Mouse (Mus musculus) E14TG2a.4 (cell line): Measurements from ENCODE around the gene Zfp131.

Experiments used
- H3K27me3 ChIP-seq: 2 replicates; pipeline ENCODE4 v1.6.1; 2014; ENCODE audit warnings: low read length, control low read depth; ENCODE audit not compliant: insufficient read depth
- H3K36me3 ChIP-seq: 2 replicates; pipeline ENCODE4 v1.6.1; 2014; ENCODE audit warnings: low read length, control low read depth; ENCODE audit not compliant: insufficient read depth
- H3K4me1 ChIP-seq: replicated peaks from 2 replicates; pipeline ENCODE4 v1.6.1; 2014; ENCODE audit warnings: low read depth, low read length, control low read depth
- H3K4me3 ChIP-seq: replicated peaks from 2 replicates; pipeline ENCODE4 v1.5.1; 2014; ENCODE audit warnings: mild to moderate bottlenecking, low read length
- H3K9me3 ChIP-seq: 2 replicates; pipeline ENCODE4 v1.6.1; 2014; ENCODE audit warnings: low read length, control low read depth
- CTCF ChIP-seq: conservative IDR thresholded peaks from 2 replicates; pipeline ENCODE4 v1.5.1; 2014; ENCODE audit warnings: low read length
- NANOG ChIP-seq: IDR thresholded peaks from 2 replicates; pipeline ENCODE4 v1.6.1; 2014; ENCODE audit warnings: borderline replicate concordance, low read length, mixed read lengths
- POU5F1 ChIP-seq: IDR thresholded peaks from 2 replicates; pipeline ENCODE4 v1.6.1; 2014; ENCODE audit warnings: low read length, borderline replicate concordance

Gene Zfp131

DNA sequence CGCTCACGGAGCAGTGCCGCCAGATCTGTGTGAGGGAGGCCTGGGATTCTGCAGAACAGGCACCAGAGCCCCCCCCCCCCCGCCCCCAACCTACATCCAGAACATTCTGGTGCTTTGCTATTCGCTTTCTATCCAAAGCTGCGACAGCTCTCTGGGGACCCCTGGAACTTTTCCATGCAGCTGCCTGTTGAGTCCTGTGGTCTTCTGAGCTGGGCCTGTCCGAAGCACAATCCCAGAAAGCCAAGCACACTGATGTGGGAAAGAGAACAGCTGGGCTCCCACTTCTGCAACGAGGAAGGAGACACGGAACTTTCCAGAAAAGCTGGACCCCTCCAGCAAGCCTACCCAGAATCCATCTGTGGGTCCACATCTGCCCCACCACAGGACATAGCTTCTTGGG is 19.3 kb upstream of the Zfp131 start:
- Histone ChIP-seq H3K9me3 (no peaks in the 10 kb centered on the region), H3K4me3 (no peak overlapping the region), H3K4me1 (no peaks in the 10 kb centered on the region), H3K36me3 (no peaks in the 10 kb centered on the region), H3K27me3 (peaks cover 26% of the 10 kb centered on the region)
- TF ChIP-seq NANOG (no peak), POU5F1 (no peak), CTCF (no peak)

DNA sequence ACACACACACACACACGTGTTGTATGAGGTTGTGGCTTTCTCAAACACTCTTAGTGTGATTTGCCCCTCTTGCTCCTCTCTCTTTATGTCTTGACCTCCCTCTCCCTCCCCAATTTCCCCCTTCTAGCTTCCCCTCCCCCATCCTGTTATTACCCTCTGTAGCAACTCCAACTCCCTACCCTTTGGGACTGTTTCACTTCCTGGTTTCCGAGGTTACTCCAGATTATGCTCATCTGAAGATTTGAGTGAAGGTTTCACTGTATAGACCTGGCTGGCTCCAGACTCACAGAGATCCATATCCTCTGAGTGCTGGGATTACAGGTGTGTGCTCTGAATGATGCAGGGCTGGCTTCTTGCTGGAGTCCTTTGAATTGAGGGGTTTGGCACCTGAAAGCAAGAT is 18.2 kb upstream of the Zfp131 start:
- no peaks in the 10 kb centered on the region for H3K36me3 ChIP-seq
- H3K4me3 ChIP-seq: no peak overlapping the region
- H3K9me3 ChIP-seq: no peaks in the 10 kb centered on the region
- H3K4me1 ChIP-seq: no peaks in the 10 kb centered on the region
- peaks cover 19% of the 10 kb centered on the region for H3K27me3 ChIP-seq
- TF ChIP-seq POU5F1 (no peak), NANOG (no peak), CTCF (no peak)

DNA sequence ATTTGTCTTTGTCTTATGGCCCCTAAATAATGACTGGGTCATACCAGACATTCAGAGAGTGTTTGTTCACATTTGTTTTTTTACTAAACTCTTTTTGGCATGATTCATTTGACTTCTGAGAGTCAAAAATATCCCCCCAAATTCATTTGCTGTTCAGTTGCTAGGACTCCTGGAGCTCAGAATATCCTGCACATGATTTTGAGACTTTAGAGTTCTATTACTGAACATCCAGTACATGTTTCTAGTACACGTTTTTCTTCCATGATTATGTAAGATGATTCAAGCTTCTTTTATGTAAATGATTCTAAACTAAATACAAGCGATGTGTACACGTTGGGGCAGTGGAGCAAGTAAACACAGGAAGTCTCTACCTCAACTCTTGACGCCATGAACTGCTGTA is 7.0 kb upstream of the Zfp131 start:
- Histone ChIP-seq H3K27me3 (peaks cover 5% of the 10 kb centered on the region; the same call in 1 of the 2 replicates), H3K36me3 (no peaks in the 10 kb centered on the region), H3K9me3 (no peaks in the 10 kb centered on the region), H3K4me3 (no peak overlapping the region), H3K4me1 (no peaks in the 10 kb centered on the region)
- TF ChIP-seq CTCF: no peak
- no peak for TF ChIP-seq NANOG

DNA sequence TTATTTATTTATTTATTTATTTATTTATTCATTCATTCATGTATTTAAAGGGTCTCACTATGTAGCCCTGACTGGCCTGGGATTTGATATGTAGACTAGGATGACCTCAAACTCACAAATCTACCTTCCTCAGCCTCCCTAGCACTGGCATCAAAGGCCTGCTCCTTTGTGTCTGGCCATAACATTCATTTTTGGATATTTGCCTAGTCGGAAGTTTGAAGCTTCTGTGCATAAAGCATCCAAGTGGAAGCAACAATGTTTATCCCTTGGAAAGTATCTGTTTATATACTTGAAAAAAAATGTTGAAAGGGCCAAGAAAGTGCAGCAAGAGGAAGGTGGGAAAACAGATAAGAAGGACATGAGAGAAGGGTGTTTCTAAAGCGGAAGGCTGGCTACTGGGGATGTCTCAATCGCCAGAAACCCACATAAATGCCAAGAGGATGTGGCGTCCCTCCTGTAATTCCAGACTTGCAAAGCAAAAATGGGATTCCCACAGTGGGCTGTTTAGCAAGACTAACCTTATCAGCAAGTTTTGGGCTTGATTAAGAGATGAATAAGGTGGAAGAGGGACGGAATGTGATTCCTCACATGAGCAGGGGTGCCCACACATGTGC is 2.2 kb upstream of the Zfp131 start:
- Histone ChIP-seq H3K4me3 (no peak overlapping the region), H3K9me3 (no peaks in the 10 kb centered on the region), H3K27me3 (peaks cover 5% of the 10 kb centered on the region; the same call in 1 of the 2 replicates), H3K36me3 (peaks cover 9% of the 10 kb centered on the region), H3K4me1 (peaks cover 17% of the 10 kb centered on the region)
- TF ChIP-seq POU5F1 (no peak), NANOG (no peak), CTCF (no peak)

DNA sequence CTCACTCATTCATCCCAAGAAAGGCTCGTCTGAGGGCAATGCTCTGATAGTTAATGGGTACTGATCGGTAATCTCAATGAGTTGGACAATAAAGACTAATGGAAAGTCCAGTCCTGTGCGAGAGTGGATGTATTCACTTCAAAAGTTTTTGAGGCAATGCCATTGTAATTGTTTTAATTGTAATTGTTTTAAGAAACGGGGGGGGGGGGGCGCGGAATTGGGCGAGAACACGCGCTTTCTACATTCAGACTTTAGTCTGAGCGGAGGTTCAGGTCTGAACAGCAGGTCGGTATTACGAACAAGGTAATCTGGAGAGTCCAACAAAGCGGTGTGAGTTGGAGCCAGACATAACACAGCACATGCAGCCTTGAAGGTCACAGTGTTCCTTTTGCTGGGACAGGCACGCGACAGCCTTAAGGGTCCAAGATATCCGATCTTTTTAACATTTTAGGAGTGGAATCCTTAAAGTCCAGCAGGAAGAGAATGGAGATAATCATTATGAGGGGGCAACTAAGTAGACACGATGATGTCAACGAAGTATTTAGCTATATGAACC is 969 bp upstream of the Zfp131 start:
- no peak for TF ChIP-seq NANOG
- no peak for TF ChIP-seq CTCF
- TF ChIP-seq POU5F1: no peak
- Histone ChIP-seq H3K9me3 (no peaks in the 10 kb centered on the region), H3K36me3 (peaks cover 16% of the 10 kb centered on the region), H3K4me3 (peak overlapping the region; percentile 85), H3K4me1 (peaks cover 20% of the 10 kb centered on the region), H3K27me3 (peaks cover 5% of the 10 kb centered on the region; the same call in 1 of the 2 replicates)

DNA sequence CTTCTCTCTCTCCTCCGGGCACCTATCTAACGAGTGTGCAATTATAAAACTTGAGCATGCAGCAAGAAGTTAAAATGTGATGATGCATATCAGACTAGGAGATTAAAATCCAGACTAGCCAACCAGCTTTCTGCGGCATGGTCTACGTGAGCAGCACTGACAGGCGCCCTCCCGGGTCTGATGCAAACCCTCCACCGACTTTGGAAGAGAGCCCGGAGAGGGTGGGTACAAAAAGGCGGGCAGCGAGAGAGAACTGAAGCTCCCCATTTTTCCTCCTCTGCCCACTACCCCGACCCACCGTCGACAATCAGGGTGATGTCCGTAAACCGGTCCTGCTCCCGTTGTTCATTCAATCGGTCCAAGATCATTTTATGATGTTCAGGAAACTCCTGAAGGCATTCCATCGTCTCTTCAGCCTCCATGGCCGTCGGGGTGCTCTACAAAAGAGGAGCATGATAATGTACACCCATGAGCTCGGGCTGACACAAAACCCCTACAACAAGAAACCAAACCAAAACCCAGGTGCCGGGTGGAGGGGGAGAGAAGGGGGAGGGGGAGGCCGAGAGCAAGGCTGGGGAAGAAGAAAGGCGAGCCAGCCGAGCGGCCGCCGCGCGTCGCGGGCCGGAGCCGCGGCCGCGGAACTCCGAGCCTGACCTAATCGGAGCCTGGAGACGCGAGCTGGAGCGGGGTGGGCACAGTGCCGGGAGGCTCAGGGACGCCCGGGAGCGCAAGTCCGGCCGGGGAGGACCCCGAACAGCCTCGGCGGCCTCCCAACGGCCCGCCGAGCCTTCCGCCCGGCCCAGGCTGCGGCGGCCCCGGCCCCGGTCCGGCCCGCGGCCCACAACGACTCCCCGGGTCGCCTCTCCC is 605 bp downstream of the Zfp131 start:
- H3K27me3 ChIP-seq: peaks cover 5% of the 10 kb centered on the region; the same call in 1 of the 2 replicates
- H3K36me3 ChIP-seq: peaks cover 32% of the 10 kb centered on the region
- peaks cover 21% of the 10 kb centered on the region for H3K4me1 ChIP-seq
- TF ChIP-seq CTCF: no peak
- TF ChIP-seq POU5F1: no peak
- no peak for TF ChIP-seq NANOG
- peak overlapping the region; percentile 85 for H3K4me3 ChIP-seq
- no peaks in the 10 kb centered on the region for H3K9me3 ChIP-seq

DNA sequence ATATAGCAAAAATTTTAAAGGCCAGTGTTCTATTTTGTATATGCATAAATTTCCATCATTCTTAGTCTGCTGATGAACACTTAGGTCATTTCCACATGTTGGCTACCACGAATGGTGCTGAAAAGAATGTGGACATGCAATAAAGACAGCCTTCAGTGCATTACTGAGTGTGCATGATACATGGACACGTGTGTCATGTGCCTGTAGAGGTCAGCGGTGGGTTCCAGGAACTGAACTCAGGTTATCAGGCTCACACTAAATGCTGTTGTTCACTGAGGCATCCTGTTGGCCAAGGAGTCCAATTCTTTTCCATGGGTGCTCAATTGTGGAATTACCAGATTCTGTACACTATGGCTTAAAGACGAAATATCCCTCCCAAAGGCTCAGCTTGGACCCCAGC is 7.1 kb downstream of the Zfp131 start:
- peaks cover 89% of the 10 kb centered on the region for H3K36me3 ChIP-seq
- no peak overlapping the region for H3K4me3 ChIP-seq
- no peaks in the 10 kb centered on the region for H3K9me3 ChIP-seq
- H3K27me3 ChIP-seq: no peaks in the 10 kb centered on the region
- H3K4me1 ChIP-seq: peaks cover 4% of the 10 kb centered on the region; the same call in 1 of the 2 replicates
- TF ChIP-seq NANOG (no peak), CTCF (no peak), POU5F1 (no peak)

DNA sequence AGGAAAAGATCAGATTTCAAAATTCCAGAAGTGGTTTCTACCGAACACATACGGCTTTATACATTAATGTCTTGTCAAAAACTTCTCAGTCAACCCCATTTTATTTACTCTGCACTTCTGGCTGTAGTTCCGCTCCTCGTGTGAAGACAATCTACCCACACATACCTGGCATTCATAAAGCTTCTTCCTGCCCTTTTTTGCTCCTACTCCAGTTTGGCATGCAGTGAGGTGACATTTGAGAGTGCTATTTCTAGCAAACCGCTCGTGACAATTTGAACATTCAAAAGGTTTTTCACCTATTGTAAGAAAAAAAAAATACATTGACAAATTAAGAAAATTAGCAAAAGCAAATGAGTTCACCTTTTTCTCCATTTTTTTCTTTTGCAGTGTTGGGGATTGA is 22.1 kb downstream of the Zfp131 start:
- Histone ChIP-seq H3K36me3 (peaks cover 85% of the 10 kb centered on the region), H3K9me3 (no peaks in the 10 kb centered on the region), H3K4me1 (no peaks in the 10 kb centered on the region), H3K4me3 (no peak overlapping the region), H3K27me3 (no peaks in the 10 kb centered on the region)
- TF ChIP-seq POU5F1: no peak
- no peak for TF ChIP-seq NANOG
- TF ChIP-seq CTCF: no peak

DNA sequence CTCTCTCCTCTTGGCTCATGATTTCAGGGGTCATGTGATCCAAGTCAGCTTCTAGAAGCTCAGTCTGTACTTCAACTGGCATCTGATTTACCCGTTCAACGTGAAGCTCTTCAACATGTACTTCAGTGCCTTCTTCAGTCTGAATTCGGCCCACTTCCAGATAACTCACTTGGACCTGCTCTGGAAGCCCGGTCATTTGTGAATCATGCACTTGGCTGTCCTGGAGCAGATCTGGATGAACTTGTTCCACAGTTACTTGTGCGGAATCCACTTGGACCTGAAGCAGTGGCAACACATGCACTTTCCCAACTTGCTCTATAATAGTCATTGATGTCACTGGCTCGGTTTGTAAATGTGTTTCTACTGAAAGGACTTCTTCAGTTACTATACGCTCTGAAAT is 24.2 kb downstream of the Zfp131 start:
- H3K9me3 ChIP-seq: no peaks in the 10 kb centered on the region
- peaks cover 72% of the 10 kb centered on the region for H3K36me3 ChIP-seq
- H3K4me1 ChIP-seq: no peaks in the 10 kb centered on the region
- TF ChIP-seq POU5F1: no peak
- no peak for TF ChIP-seq NANOG
- TF ChIP-seq CTCF: no peak
- no peaks in the 10 kb centered on the region for H3K27me3 ChIP-seq
- no peak overlapping the region for H3K4me3 ChIP-seq
